Mouse (Mus musculus): Measurements from ENCODE around the gene Ptprj.

DNA sequence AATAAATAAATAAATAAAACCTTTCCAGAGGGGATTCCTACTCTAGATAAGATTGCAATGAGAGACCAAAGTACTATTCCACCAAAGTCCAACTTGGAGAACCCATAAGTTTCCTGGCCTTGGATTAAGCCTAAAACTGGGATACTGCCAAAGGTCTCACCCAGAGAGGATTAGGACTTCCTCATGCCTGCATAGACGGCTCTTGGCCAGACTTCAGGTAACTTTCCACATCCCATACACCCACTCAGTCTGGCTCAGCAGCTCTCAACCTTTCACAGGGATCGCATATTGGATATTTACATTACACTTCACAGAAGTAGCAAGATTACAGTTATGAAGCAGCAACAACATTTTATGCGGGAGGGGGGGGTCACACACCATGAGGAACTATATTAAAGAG is 82.9 kb downstream of the Ptprj start:
- TF ChIP-seq CTCF (IDR thresholded peaks at IDR 0.05; ENCODE audit: control insufficient read depth, insufficient read depth, insufficient replicate concordance, low read depth, low read length) (no peak), POLR2A (IDR thresholded peaks at IDR 0.05; ENCODE audit: control insufficient read depth, low read depth, low read length) (no peak)
